Comparison of ENCODE assay signal across 15 mouse cellular contexts in the genomic region with DNA sequence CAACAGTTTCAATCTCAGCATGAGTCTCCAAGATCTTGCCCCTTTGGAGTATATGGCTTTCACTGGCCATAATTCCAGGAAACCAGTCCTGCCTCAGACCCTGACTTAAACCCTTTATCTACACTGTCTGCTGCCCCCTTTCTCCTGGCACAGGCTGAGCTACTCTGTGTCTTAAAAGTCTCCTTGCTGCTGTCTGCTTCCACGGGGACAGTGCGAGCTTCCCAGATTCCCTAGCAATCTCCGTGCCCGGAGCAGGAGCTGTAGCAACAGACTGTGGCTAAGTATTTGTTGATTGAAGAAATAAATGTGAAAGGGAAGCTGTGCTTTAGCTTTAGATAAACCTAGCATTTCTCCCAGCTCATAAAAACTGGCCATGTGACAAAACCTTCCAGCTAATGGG.
DNase-seq lines count a peak whose midpoint lies in the region; ATAC-seq and TF ChIP-seq lines count a peak whose summit lies in the region.
"Had no signal": no experiment of that assay in that cellular context is flagged by ENCODE, and none has a peak within 500 bp of the region (broad histone marks: within the 10 kb centered on the region; RNA-seq: fewer than 3 reads in every experiment).

No protein-coding gene starts in this region.

- H3K36me3 ChIP-seq in lung, embryonic 14.5 days (ENCODE audit: insufficient read depth), result no peaks in the 10 kb centered on the region
- no peaks in the 10 kb centered on the region for H3K36me3 ChIP-seq in intestine, postnatal 0 days (ENCODE audit: control insufficient read depth, insufficient read depth)
- H3K36me3 ChIP-seq in thymus, adult 2 months (ENCODE audit: control insufficient read depth, insufficient read depth, low read length), result no peaks in the 10 kb centered on the region

- peak; percentile 26 for ATAC-seq in lung, embryonic 14.5 days (ENCODE audit: insufficient read depth)
- no peak for ATAC-seq in intestine, postnatal 0 days
- ATAC-seq: forebrain, embryonic 14.5 days had no signal

- no peak overlapping the region for H3K4me3 ChIP-seq in lung, embryonic 14.5 days (ENCODE audit: low read depth, low read length)
- no peak overlapping the region for H3K4me3 ChIP-seq in intestine, postnatal 0 days (ENCODE audit: low read depth, low read length)
- H3K4me3 ChIP-seq in thymus, adult 2 months (ENCODE audit: control insufficient read depth, insufficient read depth, low read length), result no peak overlapping the region
- H3K4me3 ChIP-seq: gastrocnemius, adult 2 months had no signal

- DNase-seq in lung, embryonic 14.5 days, result peak; percentile 60
- no peak for DNase-seq in lung, adult 18-20 months
- peak; percentile 3 for DNase-seq in retina, embryonic 14.5 days (ENCODE audit: low spot score)
- no peak for DNase-seq in retina, postnatal 1 day
- DNase-seq in thymus, adult 2 months, result no peak
- DNase-seq in gastrocnemius, adult 18-20 months (ENCODE audit: low spot score), result no peak
- DNase-seq: adrenal gland, adult 8-10 months; cerebellum, adult 9-10 months; embryo, embryonic 11 days; gastrocnemius, adult 2 months; heart, adult 11 months; heart, postnatal 10 days had no signal

- H3K9me3 ChIP-seq in lung, embryonic 14.5 days (ENCODE audit: low read depth, low read length), result no peaks in the 10 kb centered on the region
- H3K9me3 ChIP-seq in intestine, postnatal 0 days (ENCODE audit: control insufficient read depth), result no peaks in the 10 kb centered on the region

- TF ChIP-seq CTCF in lung, embryonic 14.5 days (IDR thresholded peaks at IDR 0.05; ENCODE audit: low read depth), result no peak; the same call in 1 of the 2 replicates
- TF ChIP-seq CTCF in intestine, postnatal 0 days (IDR thresholded peaks at IDR 0.05; ENCODE audit: low read depth), result 0 out of 2 replicates have a peak, but pooled peaks have one; percentile 10
- no peak for TF ChIP-seq CTCF in thymus, adult 2 months (IDR thresholded peaks at IDR 0.05; ENCODE audit: borderline replicate concordance, control insufficient read depth, extremely low read depth, insufficient read depth, low read length, poor library complexity)

- peaks cover 22% of the 10 kb centered on the region; the same call in 1 of the 2 replicates for H3K4me1 ChIP-seq in lung, embryonic 14.5 days (ENCODE audit: insufficient read depth)
- no peaks in the 10 kb centered on the region; the same call in 1 of the 2 replicates for H3K4me1 ChIP-seq in intestine, postnatal 0 days (replicated peaks; ENCODE audit: control insufficient read depth, insufficient read depth, low read length)
- H3K4me1 ChIP-seq in thymus, adult 2 months (replicated peaks; ENCODE audit: control insufficient read depth, insufficient read depth, low read length), result no peaks in the 10 kb centered on the region

- no peak overlapping the region for H3K9ac ChIP-seq in lung, embryonic 14.5 days
- H3K9ac ChIP-seq in intestine, postnatal 0 days (ENCODE audit: low read depth, low read length), result no peak overlapping the region

- no peaks in the 10 kb centered on the region for H3K27me3 ChIP-seq in lung, embryonic 14.5 days (ENCODE audit: insufficient read depth, low read length)
- H3K27me3 ChIP-seq in intestine, postnatal 0 days (replicated peaks; ENCODE audit: control insufficient read depth, insufficient read depth, low read length), result no peaks in the 10 kb centered on the region
- no peaks in the 10 kb centered on the region for H3K27me3 ChIP-seq in thymus, adult 2 months (ENCODE audit: control insufficient read depth, insufficient read depth, low read length)

- no peak for TF ChIP-seq POLR2A in thymus, adult 2 months (IDR thresholded peaks at IDR 0.05; ENCODE audit: control insufficient read depth, extremely low read depth, insufficient read depth, low read length, poor library complexity)

- 0 out of 2 replicates have a peak overlapping the region, but pooled peaks have one; percentile 26 for H3K27ac ChIP-seq in lung, embryonic 14.5 days (ENCODE audit: low read depth)
- no peak overlapping the region for H3K27ac ChIP-seq in intestine, postnatal 0 days (ENCODE audit: low read depth, low read length)
- no peak overlapping the region for H3K27ac ChIP-seq in thymus, adult 2 months (ENCODE audit: control insufficient read depth, insufficient read depth, low read length)
- H3K27ac ChIP-seq: gastrocnemius, adult 2 months had no signal

- no peak overlapping the region for H3K4me2 ChIP-seq in lung, embryonic 14.5 days
- no peak overlapping the region for H3K4me2 ChIP-seq in intestine, postnatal 0 days (replicated peaks; ENCODE audit: low read depth)
- H3K4me2 ChIP-seq: liver, embryonic 11.5 days had no signal

- WGBS in lung, embryonic 14.5 days, result 23% methylated on average over 4 of the region's 4 CpGs
- WGBS in intestine, postnatal 0 days, result 48% methylated on average over 4 of the region's 4 CpGs
- 83% methylated on average over 4 of the region's 4 CpGs for WGBS in thymus, adult 2 months

Comparison
In these comparisons a context has a peak if more than half of its experiments do, and no peak if none do; other contexts are left out.
1. DNase-seq: peak in lung, embryonic 14.5 days (single experiment) and retina, embryonic 14.5 days (single experiment); none in lung, adult 18-20 months (0 of 2), retina, postnatal 1 day (single experiment), thymus, adult 2 months (single experiment) and gastrocnemius, adult 18-20 months (single experiment).